Mouse (Mus musculus) left cerebral cortex, adult 11 months (tissue): ENCODE data around the gene Bhlhe23.

Experiments used
- DNase-seq: peaks from one replicate; pipeline ENCODE4 v3.0.0; 2022; ENCODE audit warnings: low spot score

Bhlhe23 gene

GRCm38 (mm10) chr2:180776793-180777192 is at the start of gene Bhlhe23:
Gene Bhlhe23, minus strand, starts transcription at chr2:180776900.
- DNase-seq: no peak

GRCm38 (mm10) chr2:180825147-180825941 is 48.6 kb upstream of the Bhlhe23 start:
- DNase-seq: peak; percentile 79

- DNase-seq: peak; percentile 55
Measured at GRCm38 (mm10) chr2:180824724-180825123, 48.0 kb upstream of the Bhlhe23 start.

- peak; percentile 67 for DNase-seq
Measured at GRCm38 (mm10) chr2:180824061-180824460, 47.4 kb upstream of the Bhlhe23 start.

GRCm38 (mm10) chr2:180822476-180822875 is 45.8 kb upstream of the Bhlhe23 start:
- DNase-seq: peak; percentile 63

- DNase-seq: no peak
Measured at GRCm38 (mm10) chr2:180819504-180819903, 42.8 kb upstream of the Bhlhe23 start.

GRCm38 (mm10) chr2:180816440-180817065 is 39.9 kb upstream of the Bhlhe23 start:
- DNase-seq: no peak

GRCm38 (mm10) chr2:180813982-180814568 is 37.4 kb upstream of the Bhlhe23 start:
- no peak for DNase-seq

- DNase-seq: no peak
Measured at GRCm38 (mm10) chr2:180811002-180811401, 34.3 kb upstream of the Bhlhe23 start.

GRCm38 (mm10) chr2:180809510-180809909 is 32.8 kb upstream of the Bhlhe23 start:
- no peak for DNase-seq

GRCm38 (mm10) chr2:180805966-180806365 is 29.3 kb upstream of the Bhlhe23 start:
- DNase-seq: peak; percentile 52

GRCm38 (mm10) chr2:180796008-180796407 is 19.3 kb upstream of the Bhlhe23 start:
- no peak for DNase-seq

GRCm38 (mm10) chr2:180795597-180795996 is 18.9 kb upstream of the Bhlhe23 start:
- DNase-seq: no peak

GRCm38 (mm10) chr2:180794422-180794821 is 17.7 kb upstream of the Bhlhe23 start:
- no peak for DNase-seq

GRCm38 (mm10) chr2:180791674-180792073 is 15.0 kb upstream of the Bhlhe23 start:
- peak; percentile 51 for DNase-seq

GRCm38 (mm10) chr2:180788843-180789242 is 12.1 kb upstream of the Bhlhe23 start:
- no peak for DNase-seq

- no peak for DNase-seq
Measured at GRCm38 (mm10) chr2:180788386-180788785, 11.7 kb upstream of the Bhlhe23 start.

GRCm38 (mm10) chr2:180787566-180788232 is 11.0 kb upstream of the Bhlhe23 start:
- DNase-seq: no peak

- DNase-seq: no peak
Measured at GRCm38 (mm10) chr2:180786732-180787131, 10.0 kb upstream of the Bhlhe23 start.

GRCm38 (mm10) chr2:180780282-180780681 is 3.6 kb upstream of the Bhlhe23 start:
- no peak for DNase-seq

GRCm38 (mm10) chr2:180779226-180780104 is 2.8 kb upstream of the Bhlhe23 start:
- DNase-seq: peak; percentile 26
